Mouse (Mus musculus): Measurements from ENCODE around the gene Ddo. TPM values are rescaled to one million over a fixed set of nuclear protein-coding genes. Genes with fewer than 3 reads are reported as not detected.

Ddo gene
- polyA plus RNA-seq, 1 experiment from 2014 or later = 0.79 TPM

DNA sequence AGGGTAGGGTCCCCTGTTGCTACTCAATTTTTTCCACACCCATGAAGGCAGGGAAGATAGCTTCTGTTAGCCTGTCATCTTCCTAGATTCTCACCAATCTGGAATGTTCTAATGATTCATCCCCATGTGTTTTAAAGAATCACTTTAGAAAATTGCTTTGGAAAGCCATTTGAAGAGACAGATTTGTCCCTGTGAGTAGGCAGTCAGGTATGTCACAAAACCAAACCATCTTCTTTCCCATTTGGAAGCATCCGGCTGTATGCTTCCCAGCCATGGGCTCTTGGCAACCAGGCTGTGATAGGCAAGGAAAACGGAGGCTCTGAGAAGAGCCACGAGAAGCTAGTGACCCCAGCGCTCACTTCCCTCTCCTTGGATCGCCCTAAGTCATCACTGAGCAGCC lies 100.4 kb downstream of the Ddo start:
- Histone ChIP-seq H3K4me2 (ENCODE audit: low read length) (no peak overlapping the region), H3K27me3 (replicated peaks; ENCODE audit: control insufficient read depth, insufficient read depth, low read length) (no peaks in the 10 kb centered on the region), H3K27ac (ENCODE audit: low read depth, low read length) (no peak overlapping the region), H3K36me3 (ENCODE audit: control insufficient read depth, insufficient read depth, low read length) (no peaks in the 10 kb centered on the region), H3K4me3 (ENCODE audit: low read depth, low read length) (no peak overlapping the region), H3K9me3 (replicated peaks; ENCODE audit: control insufficient read depth, low read length) (no peaks in the 10 kb centered on the region), H3K9ac (ENCODE audit: low read length) (no peak overlapping the region), H3K4me1 (ENCODE audit: control insufficient read depth, insufficient read depth, low read length) (peaks cover 2% of the 10 kb centered on the region; the same call in 1 of the 2 replicates)
- ATAC-seq (no peak), DNase-seq (ENCODE audit: low spot score) (no peak)
- 99% methylated on average over 5 of the region's 5 CpGs for WGBS

Other genes starting within 250 kb of the Ddo start
- gene Slc22a16, start 59.7 kb upstream of the Ddo start, polyA plus RNA-seq (2014; fragmentation: Nextera tagmentation; extraction: Ambion mirVana) = not detected in 2 replicates
- 0.23 and 0.29 TPM in 2 replicates for gene Mettl24, start 53.3 kb downstream of the Ddo start, polyA plus RNA-seq (2014; fragmentation: Nextera tagmentation; extraction: Ambion mirVana)